Mouse (Mus musculus): Measurements from ENCODE around the gene Ntm. TPM values are rescaled to one million over a fixed set of nuclear protein-coding genes. Genes with fewer than 3 reads are reported as not detected.

Gene Ntm
- polyA plus RNA-seq, 1 experiment, result not detected

GRCm38 (mm10) chr9:29124455-29124854 lies 838.5 kb downstream of the Ntm start:
- H3ac ChIP-seq (ENCODE audit: control insufficient read depth, insufficient read length, low read depth), result no peak overlapping the region
- no peaks in the 10 kb centered on the region for H3K27me3 ChIP-seq (ENCODE audit: control insufficient read depth, insufficient read depth, insufficient read length)
- TF ChIP-seq FOSL1 (IDR thresholded peaks at IDR 0.05; ENCODE audit: insufficient read depth, low read length, poor library complexity, severe bottlenecking) (no peak), CTCF (IDR thresholded peaks at IDR 0.05; ENCODE audit: control insufficient read depth, insufficient read depth, insufficient read length) (no peak), USF1 (IDR thresholded peaks at IDR 0.05; ENCODE audit: low read depth) (no peak), MYOG (IDR thresholded peaks at IDR 0.05; ENCODE audit: control insufficient read depth, extremely low read depth, insufficient read length) (no peak), MYOD1 (IDR thresholded peaks at IDR 0.05; ENCODE audit: control insufficient read depth, insufficient read length, low read depth) (no peak), CEBPB (IDR thresholded peaks at IDR 0.05; ENCODE audit: low read depth) (no peak), MAX (IDR thresholded peaks at IDR 0.05) (no peak)
- no peaks in the 10 kb centered on the region for H3K79me3 ChIP-seq (ENCODE audit: low read depth)
- H3K79me2 ChIP-seq (ENCODE audit: control insufficient read depth, insufficient read depth), result no peaks in the 10 kb centered on the region
- no peak overlapping the region for H3K4me3 ChIP-seq (ENCODE audit: insufficient read depth, poor library complexity, severe bottlenecking)
- no peaks in the 10 kb centered on the region for H3K36me3 ChIP-seq (ENCODE audit: control insufficient read depth, insufficient read depth)

GRCm38 (mm10) chr9:29123828-29124227 lies 839.1 kb downstream of the Ntm start:
- TF ChIP-seq FOSL1 (IDR thresholded peaks at IDR 0.05; ENCODE audit: insufficient read depth, low read length, poor library complexity, severe bottlenecking) (no peak), CEBPB (IDR thresholded peaks at IDR 0.05; ENCODE audit: low read depth) (no peak), USF1 (IDR thresholded peaks at IDR 0.05; ENCODE audit: low read depth) (no peak), CTCF (IDR thresholded peaks at IDR 0.05; ENCODE audit: control insufficient read depth, insufficient read depth, insufficient read length) (no peak), MYOG (IDR thresholded peaks at IDR 0.05; ENCODE audit: control insufficient read depth, extremely low read depth, insufficient read length) (no peak), MAX (IDR thresholded peaks at IDR 0.05) (no peak), MYOD1 (IDR thresholded peaks at IDR 0.05; ENCODE audit: control insufficient read depth, insufficient read length, low read depth) (no peak)
- no peak overlapping the region for H3K4me3 ChIP-seq (ENCODE audit: insufficient read depth, poor library complexity, severe bottlenecking)
- H3K79me2 ChIP-seq (ENCODE audit: control insufficient read depth, insufficient read depth), result no peaks in the 10 kb centered on the region
- no peak overlapping the region for H3ac ChIP-seq (ENCODE audit: control insufficient read depth, insufficient read length, low read depth)
- H3K36me3 ChIP-seq (ENCODE audit: control insufficient read depth, insufficient read depth), result no peaks in the 10 kb centered on the region
- no peaks in the 10 kb centered on the region for H3K79me3 ChIP-seq (ENCODE audit: low read depth)
- no peaks in the 10 kb centered on the region for H3K27me3 ChIP-seq (ENCODE audit: control insufficient read depth, insufficient read depth, insufficient read length)

- no peak overlapping the region for H3K4me3 ChIP-seq (ENCODE audit: insufficient read depth, poor library complexity, severe bottlenecking)
- no peaks in the 10 kb centered on the region for H3K36me3 ChIP-seq (ENCODE audit: control insufficient read depth, insufficient read depth)
- no peak overlapping the region for H3ac ChIP-seq (ENCODE audit: control insufficient read depth, insufficient read length, low read depth)
- H3K79me2 ChIP-seq (ENCODE audit: control insufficient read depth, insufficient read depth), result no peaks in the 10 kb centered on the region
- H3K27me3 ChIP-seq (ENCODE audit: control insufficient read depth, insufficient read depth, insufficient read length), result no peaks in the 10 kb centered on the region
- TF ChIP-seq MYOG (IDR thresholded peaks at IDR 0.05; ENCODE audit: control insufficient read depth, extremely low read depth, insufficient read length), result no peak
- H3K79me3 ChIP-seq (ENCODE audit: low read depth), result no peaks in the 10 kb centered on the region
These were observed 845.3 kb downstream of the Ntm start for GRCm38 (mm10) chr9:29117561-29118112.

- no peak overlapping the region for H3K4me3 ChIP-seq (ENCODE audit: insufficient read depth, poor library complexity, severe bottlenecking)
- H3K79me3 ChIP-seq (ENCODE audit: low read depth), result no peaks in the 10 kb centered on the region
- no peak overlapping the region for H3ac ChIP-seq (ENCODE audit: control insufficient read depth, insufficient read length, low read depth)
- no peaks in the 10 kb centered on the region for H3K79me2 ChIP-seq (ENCODE audit: control insufficient read depth, insufficient read depth)
- H3K27me3 ChIP-seq (ENCODE audit: control insufficient read depth, insufficient read depth, insufficient read length), result no peaks in the 10 kb centered on the region
- no peaks in the 10 kb centered on the region for H3K36me3 ChIP-seq (ENCODE audit: control insufficient read depth, insufficient read depth)
- TF ChIP-seq MYOG (IDR thresholded peaks at IDR 0.05; ENCODE audit: control insufficient read depth, extremely low read depth, insufficient read length) (no peak), MYOD1 (IDR thresholded peaks at IDR 0.05; ENCODE audit: control insufficient read depth, insufficient read length, low read depth) (no peak), USF1 (IDR thresholded peaks at IDR 0.05; ENCODE audit: low read depth) (no peak), FOSL1 (IDR thresholded peaks at IDR 0.05; ENCODE audit: insufficient read depth, low read length, poor library complexity, severe bottlenecking) (no peak), MAX (IDR thresholded peaks at IDR 0.05) (no peak), CTCF (IDR thresholded peaks at IDR 0.05; ENCODE audit: control insufficient read depth, insufficient read depth, insufficient read length) (no peak), CEBPB (IDR thresholded peaks at IDR 0.05; ENCODE audit: low read depth) (no peak)
These were observed 847.6 kb downstream of the Ntm start for GRCm38 (mm10) chr9:29115337-29115736.

GRCm38 (mm10) chr9:29106771-29107170 lies 856.2 kb downstream of the Ntm start:
- Histone ChIP-seq H3K27me3 (ENCODE audit: control insufficient read depth, insufficient read depth, insufficient read length) (no peaks in the 10 kb centered on the region), H3K79me3 (ENCODE audit: low read depth) (no peaks in the 10 kb centered on the region), H3K36me3 (ENCODE audit: control insufficient read depth, insufficient read depth) (no peaks in the 10 kb centered on the region), H3K79me2 (ENCODE audit: control insufficient read depth, insufficient read depth) (no peaks in the 10 kb centered on the region), H3K4me3 (ENCODE audit: insufficient read depth, poor library complexity, severe bottlenecking) (no peak overlapping the region), H3ac (ENCODE audit: control insufficient read depth, insufficient read length, low read depth) (no peak overlapping the region)
- no peak for TF ChIP-seq FOSL1 (IDR thresholded peaks at IDR 0.05; ENCODE audit: insufficient read depth, low read length, poor library complexity, severe bottlenecking)
- TF ChIP-seq USF1 (IDR thresholded peaks at IDR 0.05; ENCODE audit: low read depth), result no peak
- no peak for TF ChIP-seq CTCF (IDR thresholded peaks at IDR 0.05; ENCODE audit: control insufficient read depth, insufficient read depth, insufficient read length)
- no peak for TF ChIP-seq MYOD1 (IDR thresholded peaks at IDR 0.05; ENCODE audit: control insufficient read depth, insufficient read length, low read depth)
- no peak for TF ChIP-seq MYOG (IDR thresholded peaks at IDR 0.05; ENCODE audit: control insufficient read depth, extremely low read depth, insufficient read length)
- TF ChIP-seq CEBPB (IDR thresholded peaks at IDR 0.05; ENCODE audit: low read depth), result no peak
- TF ChIP-seq MAX (IDR thresholded peaks at IDR 0.05), result no peak

- TF ChIP-seq USF1 (IDR thresholded peaks at IDR 0.05; ENCODE audit: low read depth) (no peak), MYOG (IDR thresholded peaks at IDR 0.05; ENCODE audit: control insufficient read depth, extremely low read depth, insufficient read length) (no peak), FOSL1 (IDR thresholded peaks at IDR 0.05; ENCODE audit: insufficient read depth, low read length, poor library complexity, severe bottlenecking) (no peak), CTCF (IDR thresholded peaks at IDR 0.05; ENCODE audit: control insufficient read depth, insufficient read depth, insufficient read length) (no peak), MYOD1 (IDR thresholded peaks at IDR 0.05; ENCODE audit: control insufficient read depth, insufficient read length, low read depth) (no peak), MAX (IDR thresholded peaks at IDR 0.05) (no peak), CEBPB (IDR thresholded peaks at IDR 0.05; ENCODE audit: low read depth) (no peak)
- no peaks in the 10 kb centered on the region for H3K36me3 ChIP-seq (ENCODE audit: control insufficient read depth, insufficient read depth)
These were observed 858.5 kb downstream of the Ntm start for GRCm38 (mm10) chr9:29104442-29104841.

More at GRCm38 (mm10) chr9:29104442-29104841, 858.5 kb downstream of the Ntm start:
- H3ac ChIP-seq (ENCODE audit: control insufficient read depth, insufficient read length, low read depth), result no peak overlapping the region
- no peak overlapping the region for H3K4me3 ChIP-seq (ENCODE audit: insufficient read depth, poor library complexity, severe bottlenecking)
- no peaks in the 10 kb centered on the region for H3K27me3 ChIP-seq (ENCODE audit: control insufficient read depth, insufficient read depth, insufficient read length)
- no peaks in the 10 kb centered on the region for H3K79me3 ChIP-seq (ENCODE audit: low read depth)
- H3K79me2 ChIP-seq (ENCODE audit: control insufficient read depth, insufficient read depth), result no peaks in the 10 kb centered on the region

All from C2C12 (cell line).